Mouse (Mus musculus): ENCODE measurements around the gene Pld3.

Pld3 gene

DNA sequence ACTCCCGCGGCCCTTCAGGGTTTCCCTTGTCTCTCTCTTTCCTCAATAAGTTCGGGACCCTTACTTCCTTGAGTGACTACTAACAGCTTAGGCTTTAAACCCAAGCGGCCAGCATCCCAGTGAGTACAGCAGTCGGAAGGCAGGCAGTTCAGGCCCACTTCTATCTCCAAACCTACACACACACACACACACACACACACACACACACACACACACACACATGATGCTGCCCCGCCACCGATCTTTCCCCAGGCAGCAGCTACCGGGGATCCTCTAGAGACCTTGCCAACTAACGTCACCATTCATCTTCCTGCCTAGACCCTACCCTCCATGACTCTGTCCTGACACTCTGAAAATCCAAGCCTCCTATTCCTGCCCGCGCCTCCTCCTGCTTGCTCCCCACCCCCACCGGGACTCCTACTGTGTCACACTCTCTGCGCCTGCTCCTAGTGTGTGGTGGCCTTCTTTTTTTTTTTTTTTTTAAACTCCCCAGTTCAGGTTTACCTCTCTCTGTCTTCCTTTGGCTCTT, 65.2 kb downstream of the Pld3 start:
- DNase-seq (ENCODE audit: extremely low read depth, low read depth): no peak

DNA sequence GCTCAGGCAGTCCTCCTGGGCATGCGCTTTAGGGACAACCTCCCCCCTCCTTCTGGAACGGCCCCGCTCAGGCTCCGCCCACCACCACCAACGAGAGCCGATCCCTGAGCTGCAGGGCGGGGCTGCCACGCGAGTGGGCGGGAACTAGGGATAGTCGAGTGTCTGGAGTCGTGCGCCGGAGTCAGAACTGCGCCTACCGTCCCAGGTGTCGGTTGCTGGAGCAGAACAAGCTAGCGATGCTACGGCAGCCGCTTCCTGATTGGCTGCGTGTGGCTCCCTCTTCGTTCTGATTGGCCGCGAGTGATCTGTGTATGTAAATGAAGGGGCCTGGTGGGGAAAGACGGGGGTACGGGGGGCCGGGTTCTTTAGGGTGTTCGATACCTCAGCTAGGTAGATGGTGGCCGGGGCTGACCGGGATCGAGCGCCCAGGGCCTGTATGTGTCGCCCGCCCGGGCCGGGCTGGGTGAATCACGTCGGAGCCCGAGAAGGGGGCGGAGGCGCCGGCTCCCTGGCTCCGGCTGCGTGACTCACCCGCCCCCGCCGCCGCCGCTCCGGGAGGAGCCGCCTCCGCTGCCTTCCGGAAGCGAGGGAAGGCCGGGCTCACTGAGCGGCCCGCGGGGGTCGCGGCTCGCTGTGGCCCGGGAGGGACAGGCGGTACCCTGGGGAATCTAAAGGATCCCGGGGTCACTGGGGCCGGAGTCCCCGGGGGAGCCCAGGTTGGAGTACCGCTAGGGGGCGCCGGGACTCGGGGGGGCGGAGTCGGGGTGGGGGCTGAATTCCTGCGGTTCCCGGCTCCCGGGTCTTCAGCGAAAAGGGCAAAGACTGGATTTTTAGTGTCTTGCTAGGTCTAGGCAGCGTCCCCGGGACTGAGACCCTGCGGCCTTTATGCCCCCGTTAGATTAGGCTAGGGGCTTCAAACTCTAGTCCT, 66.0 kb downstream of the Pld3 start, which contains the start of gene Sertad1:
Sertad1 (plus strand) TSS at position 141 of the 928 bp plus-strand sequence.
- peak; percentile 96 for DNase-seq (ENCODE audit: extremely low read depth, low read depth)

DNA sequence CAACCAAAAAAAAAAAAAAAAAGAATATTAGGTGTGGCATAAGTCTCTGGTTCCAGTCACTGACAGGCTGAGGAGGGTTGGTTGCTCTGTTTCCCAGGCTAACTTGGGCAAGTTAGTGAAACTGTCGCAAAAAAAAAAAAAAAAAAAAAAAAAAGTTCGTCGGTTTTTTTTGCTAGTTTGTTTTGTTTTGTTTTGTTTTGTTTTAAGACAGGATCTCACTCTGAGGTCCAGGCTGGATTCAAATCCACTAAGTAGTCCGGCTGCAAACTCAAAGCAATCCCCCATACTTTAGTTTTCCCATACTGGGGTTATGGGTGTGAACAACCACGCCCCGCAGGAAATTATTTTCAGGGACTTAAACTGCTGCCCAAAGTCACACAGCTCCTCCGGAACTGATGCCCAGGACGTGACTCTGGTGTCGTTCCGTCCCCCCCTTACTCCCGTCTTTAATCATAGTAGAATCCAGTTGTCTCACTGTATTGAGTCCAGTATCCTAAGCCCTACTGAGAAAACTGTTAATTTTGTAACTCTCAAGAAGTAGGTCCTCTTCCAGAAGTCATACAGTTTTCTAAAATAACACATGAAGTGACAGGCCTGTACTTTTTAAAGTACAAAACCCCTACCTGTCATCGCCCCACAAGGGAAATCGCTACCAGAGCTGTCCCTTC, 66.8 kb downstream of the Pld3 start:
- DNase-seq (ENCODE audit: extremely low read depth, low read depth): peak; percentile 77

DNA sequence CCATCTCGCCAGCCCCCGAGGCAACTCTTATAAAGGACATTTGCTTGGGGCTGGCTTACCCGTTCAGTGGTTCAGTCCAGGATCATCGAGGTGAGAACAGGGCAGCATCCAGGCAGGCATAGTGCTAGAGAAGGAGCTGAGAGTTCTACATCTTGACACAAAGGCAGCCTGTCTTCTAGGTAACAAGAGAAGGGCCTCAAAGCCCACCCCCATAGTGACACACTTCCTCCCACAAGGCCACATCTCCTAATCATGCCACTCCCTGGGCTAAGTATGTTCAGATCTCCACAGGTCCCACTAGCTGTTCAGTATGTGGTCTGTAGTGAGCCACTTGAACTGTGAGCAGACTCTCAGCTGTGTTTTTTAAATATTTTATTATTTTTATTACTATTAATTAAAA, 69.2 kb downstream of the Pld3 start:
- no peak for DNase-seq (ENCODE audit: extremely low read depth, low read depth)
